Mouse (Mus musculus): ENCODE data around the gene Ssr3. TPM values are rescaled to one million over a fixed set of nuclear protein-coding genes. Genes with fewer than 3 reads are reported as not detected.

Ssr3 gene
- polyA plus RNA-seq, 1 experiment, result 500 TPM

- Histone ChIP-seq H3K4me1 (ENCODE audit: control insufficient read depth, insufficient read depth, low read length) (peaks cover under 1% of the 10 kb centered on the region; the same call in 1 of the 2 replicates), H3K4me3 (ENCODE audit: insufficient read depth, low read length) (no peak overlapping the region), H3K27ac (ENCODE audit: insufficient read depth, low read length) (no peak overlapping the region)
- TF ChIP-seq CTCF (IDR thresholded peaks at IDR 0.05; ENCODE audit: borderline replicate concordance, insufficient read depth, low read length), result peak; percentile 59; the same call in 1 of the 2 replicates
- no peak for TF ChIP-seq POLR2A (IDR thresholded peaks at IDR 0.05; ENCODE audit: low read depth, low read length)
Observed at GRCm38 (mm10) chr3:65379884-65380539, 12.4 kb downstream of the Ssr3 start.

- TF ChIP-seq POLR2A (IDR thresholded peaks at IDR 0.05; ENCODE audit: low read depth, low read length) (no peak), CTCF (IDR thresholded peaks at IDR 0.05; ENCODE audit: borderline replicate concordance, insufficient read depth, low read length) (no peak)
- Histone ChIP-seq H3K27ac (ENCODE audit: insufficient read depth, low read length) (no peak overlapping the region), H3K4me1 (ENCODE audit: control insufficient read depth, insufficient read depth, low read length) (peaks cover 4% of the 10 kb centered on the region), H3K4me3 (ENCODE audit: insufficient read depth, low read length) (no peak overlapping the region)
Observed at GRCm38 (mm10) chr3:65378724-65379123, 13.7 kb downstream of the Ssr3 start.

- TF ChIP-seq POLR2A (IDR thresholded peaks at IDR 0.05; ENCODE audit: low read depth, low read length) (no peak), CTCF (IDR thresholded peaks at IDR 0.05; ENCODE audit: borderline replicate concordance, insufficient read depth, low read length) (no peak)
- Histone ChIP-seq H3K27ac (ENCODE audit: insufficient read depth, low read length) (no peak overlapping the region), H3K4me3 (ENCODE audit: insufficient read depth, low read length) (no peak overlapping the region)
Observed at GRCm38 (mm10) chr3:65374729-65375128, 17.7 kb downstream of the Ssr3 start.

GRCm38 (mm10) chr3:65373594-65374182 is 18.7 kb downstream of the Ssr3 start:
- no peak overlapping the region for H3K27ac ChIP-seq (ENCODE audit: insufficient read depth, low read length)
- TF ChIP-seq POLR2A (IDR thresholded peaks at IDR 0.05; ENCODE audit: low read depth, low read length), result no peak
- TF ChIP-seq CTCF (IDR thresholded peaks at IDR 0.05; ENCODE audit: borderline replicate concordance, insufficient read depth, low read length), result no peak
- no peak overlapping the region for H3K4me3 ChIP-seq (ENCODE audit: insufficient read depth, low read length)
- H3K4me1 ChIP-seq (ENCODE audit: control insufficient read depth, insufficient read depth, low read length), result peaks cover 4% of the 10 kb centered on the region

More at GRCm38 (mm10) chr3:65374729-65375128, 17.7 kb downstream of the Ssr3 start:
- H3K4me1 ChIP-seq (ENCODE audit: control insufficient read depth, insufficient read depth, low read length), result peaks cover 4% of the 10 kb centered on the region

- H3K4me3 ChIP-seq (ENCODE audit: insufficient read depth, low read length), result no peak overlapping the region
- peaks cover 4% of the 10 kb centered on the region for H3K4me1 ChIP-seq (ENCODE audit: control insufficient read depth, insufficient read depth, low read length)
- TF ChIP-seq CTCF (IDR thresholded peaks at IDR 0.05; ENCODE audit: borderline replicate concordance, insufficient read depth, low read length) (no peak), POLR2A (IDR thresholded peaks at IDR 0.05; ENCODE audit: low read depth, low read length) (no peak)
- H3K27ac ChIP-seq (ENCODE audit: insufficient read depth, low read length), result no peak overlapping the region
Observed at GRCm38 (mm10) chr3:65372552-65372951, 19.9 kb downstream of the Ssr3 start.

- no peak for TF ChIP-seq CTCF (IDR thresholded peaks at IDR 0.05; ENCODE audit: borderline replicate concordance, insufficient read depth, low read length)
- no peak for TF ChIP-seq POLR2A (IDR thresholded peaks at IDR 0.05; ENCODE audit: low read depth, low read length)
- Histone ChIP-seq H3K4me3 (ENCODE audit: insufficient read depth, low read length) (no peak overlapping the region), H3K4me1 (ENCODE audit: control insufficient read depth, insufficient read depth, low read length) (peaks cover 3% of the 10 kb centered on the region; the same call in 1 of the 2 replicates), H3K27ac (ENCODE audit: insufficient read depth, low read length) (no peak overlapping the region)
Observed at GRCm38 (mm10) chr3:65367944-65368343, 24.5 kb downstream of the Ssr3 start.

- Histone ChIP-seq H3K4me3 (ENCODE audit: insufficient read depth, low read length) (no peak overlapping the region), H3K4me1 (ENCODE audit: control insufficient read depth, insufficient read depth, low read length) (peaks cover 3% of the 10 kb centered on the region; the same call in 1 of the 2 replicates), H3K27ac (ENCODE audit: insufficient read depth, low read length) (no peak overlapping the region)
- TF ChIP-seq POLR2A (IDR thresholded peaks at IDR 0.05; ENCODE audit: low read depth, low read length), result no peak
- no peak for TF ChIP-seq CTCF (IDR thresholded peaks at IDR 0.05; ENCODE audit: borderline replicate concordance, insufficient read depth, low read length)
Observed at GRCm38 (mm10) chr3:65365921-65366710, 26.3 kb downstream of the Ssr3 start.

- peaks cover 3% of the 10 kb centered on the region; the same call in 1 of the 2 replicates for H3K4me1 ChIP-seq (ENCODE audit: control insufficient read depth, insufficient read depth, low read length)
- no peak overlapping the region for H3K4me3 ChIP-seq (ENCODE audit: insufficient read depth, low read length)
- no peak overlapping the region for H3K27ac ChIP-seq (ENCODE audit: insufficient read depth, low read length)
- TF ChIP-seq CTCF (IDR thresholded peaks at IDR 0.05; ENCODE audit: borderline replicate concordance, insufficient read depth, low read length), result no peak
- TF ChIP-seq POLR2A (IDR thresholded peaks at IDR 0.05; ENCODE audit: low read depth, low read length), result no peak
Observed at GRCm38 (mm10) chr3:65365184-65365583, 27.2 kb downstream of the Ssr3 start.

GRCm38 (mm10) chr3:65363438-65363837 is 29.0 kb downstream of the Ssr3 start:
- Histone ChIP-seq H3K4me1 (ENCODE audit: control insufficient read depth, insufficient read depth, low read length) (peaks cover 3% of the 10 kb centered on the region; the same call in 1 of the 2 replicates), H3K4me3 (ENCODE audit: insufficient read depth, low read length) (no peak overlapping the region), H3K27ac (ENCODE audit: insufficient read depth, low read length) (no peak overlapping the region)
- TF ChIP-seq POLR2A (IDR thresholded peaks at IDR 0.05; ENCODE audit: low read depth, low read length) (no peak), CTCF (IDR thresholded peaks at IDR 0.05; ENCODE audit: borderline replicate concordance, insufficient read depth, low read length) (no peak)
